Mouse (Mus musculus): ENCODE data around the gene Fgfr1op2. TPM values are rescaled to one million over a fixed set of nuclear protein-coding genes. Genes with fewer than 3 reads are reported as not detected.

The Fgfr1op2 gene
- polyA plus RNA-seq, 1 experiment from 2014 or later: 83.7 TPM

DNA sequence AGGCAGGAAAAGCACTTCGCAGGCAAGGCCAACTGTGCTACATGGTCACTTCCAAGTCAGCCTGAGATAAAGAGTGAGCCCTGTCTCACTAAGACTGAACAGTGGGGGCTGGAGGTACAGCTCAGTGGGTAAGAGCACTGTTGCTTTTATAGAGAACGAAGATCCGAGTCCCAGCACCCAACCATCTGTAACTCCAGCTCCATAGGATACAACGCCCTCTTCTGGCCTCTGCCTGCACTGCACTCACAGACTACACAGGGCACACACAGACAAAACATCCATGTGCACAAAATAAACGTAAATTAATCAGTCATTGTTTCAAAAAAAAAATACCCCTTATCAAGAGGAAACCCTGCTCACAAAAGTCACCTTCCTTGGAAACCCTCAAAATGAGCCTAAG is 36.9 kb downstream of the Fgfr1op2 start:
- no peak overlapping the region for H3K4me3 ChIP-seq (ENCODE audit: low read depth, low read length)
- peaks cover 54% of the 10 kb centered on the region for H3K36me3 ChIP-seq (ENCODE audit: control insufficient read depth, insufficient read depth)
- H3K9ac ChIP-seq (ENCODE audit: low read depth, low read length): no peak overlapping the region
- H3K4me2 ChIP-seq (ENCODE audit: low read depth, low read length): no peak overlapping the region; the same call in 1 of the 2 replicates
- WGBS (ENCODE audit: insufficient replicate concordance): 85% methylated on average over 5 of the region's 5 CpGs
- H3K9me3 ChIP-seq (replicated peaks; ENCODE audit: control insufficient read depth, low read length): no peaks in the 10 kb centered on the region
- peaks cover 52% of the 10 kb centered on the region for H3K4me1 ChIP-seq (ENCODE audit: control insufficient read depth, low read depth, low read length)
- no peaks in the 10 kb centered on the region for H3K27me3 ChIP-seq (ENCODE audit: control insufficient read depth, insufficient read depth, low read depth, low read length)
- H3K27ac ChIP-seq (ENCODE audit: low read length): peak overlapping the region; percentile 51
- ATAC-seq (ENCODE audit: low read depth): no peak

DNA sequence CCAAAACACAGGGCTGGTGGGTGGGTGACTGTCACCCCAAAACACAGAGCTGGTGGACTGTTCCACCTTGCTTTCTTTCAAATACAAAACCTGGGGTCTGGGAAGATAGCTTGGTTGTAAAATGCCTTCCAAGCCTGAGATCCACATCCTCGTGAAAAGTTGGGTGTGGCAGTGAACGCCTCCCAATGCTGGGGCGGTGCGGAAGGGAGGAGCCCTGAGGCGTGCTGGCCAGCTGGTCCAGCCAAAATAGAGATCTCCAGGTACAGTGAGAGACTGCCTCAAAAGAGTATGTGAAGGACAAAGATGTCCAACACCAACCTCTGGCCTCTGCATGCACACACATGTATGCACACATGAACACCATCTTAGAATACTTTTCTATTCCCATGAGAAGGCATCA is 37.5 kb downstream of the Fgfr1op2 start:
- WGBS (ENCODE audit: insufficient replicate concordance): 54% methylated on average over 5 of the region's 5 CpGs
- H3K27me3 ChIP-seq (ENCODE audit: control insufficient read depth, insufficient read depth, low read depth, low read length): no peaks in the 10 kb centered on the region
- H3K4me2 ChIP-seq (ENCODE audit: low read depth, low read length): peak overlapping the region; percentile 41
- no peak overlapping the region for H3K4me3 ChIP-seq (ENCODE audit: low read depth, low read length)
- H3K27ac ChIP-seq (ENCODE audit: low read length): peak overlapping the region; percentile 51
- peaks cover 51% of the 10 kb centered on the region for H3K4me1 ChIP-seq (ENCODE audit: control insufficient read depth, low read depth, low read length)
- no peaks in the 10 kb centered on the region for H3K9me3 ChIP-seq (replicated peaks; ENCODE audit: control insufficient read depth, low read length)
- no peak overlapping the region for H3K9ac ChIP-seq (ENCODE audit: low read depth, low read length)
- peaks cover 52% of the 10 kb centered on the region for H3K36me3 ChIP-seq (ENCODE audit: control insufficient read depth, insufficient read depth)
- peak; percentile 74 for ATAC-seq (ENCODE audit: low read depth)

DNA sequence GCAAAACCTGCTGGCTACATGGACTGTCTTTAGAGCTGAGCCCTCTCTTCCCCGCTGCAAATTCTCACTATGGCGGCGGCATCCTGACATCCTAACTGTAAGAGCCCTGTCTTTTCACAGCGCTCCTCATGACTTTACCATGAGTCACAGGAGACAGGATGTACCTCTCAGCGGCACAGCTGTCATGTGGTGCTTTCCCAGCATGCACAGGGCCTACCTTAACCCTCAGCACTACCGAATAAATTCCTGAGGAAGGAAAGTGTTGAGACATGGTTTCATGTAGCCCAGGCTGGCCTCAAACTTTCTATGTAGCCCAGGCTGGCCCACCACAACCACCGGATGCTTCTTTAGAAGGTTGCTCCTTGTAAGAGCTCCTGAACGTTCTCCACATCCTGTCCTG is 38.9 kb downstream of the Fgfr1op2 start:
- Histone ChIP-seq H3K9ac (ENCODE audit: low read depth, low read length) (no peak overlapping the region), H3K4me1 (ENCODE audit: control insufficient read depth, low read depth, low read length) (peaks cover 37% of the 10 kb centered on the region), H3K27ac (ENCODE audit: low read length) (no peak overlapping the region), H3K9me3 (replicated peaks; ENCODE audit: control insufficient read depth, low read length) (no peaks in the 10 kb centered on the region), H3K4me3 (ENCODE audit: low read depth, low read length) (no peak overlapping the region), H3K27me3 (ENCODE audit: control insufficient read depth, insufficient read depth, low read depth, low read length) (no peaks in the 10 kb centered on the region), H3K4me2 (ENCODE audit: low read depth, low read length) (no peak overlapping the region), H3K36me3 (ENCODE audit: control insufficient read depth, insufficient read depth) (peaks cover 53% of the 10 kb centered on the region)
- 88% methylated on average over 8 of the region's 8 CpGs for WGBS (ENCODE audit: insufficient replicate concordance)
- no peak for ATAC-seq (ENCODE audit: low read depth)

DNA sequence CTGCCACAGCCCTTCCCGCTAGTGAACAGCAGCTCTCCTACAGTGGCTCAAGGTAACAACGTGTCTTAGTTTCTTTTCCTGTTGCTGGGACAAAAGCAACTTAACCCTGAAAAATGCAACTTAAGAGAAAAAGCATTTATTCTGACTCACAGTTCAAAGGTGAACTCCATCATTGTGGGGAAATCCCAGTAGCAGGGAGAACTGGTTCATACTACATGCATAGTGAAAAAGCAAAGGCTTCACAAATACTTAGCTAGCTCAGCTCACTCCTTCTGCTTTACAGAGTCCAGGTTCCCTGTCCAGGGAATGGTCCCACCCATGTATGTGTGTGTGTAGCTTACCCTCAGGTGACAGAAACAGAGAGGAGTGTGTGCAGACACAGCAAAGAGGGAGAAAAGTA is 39.7 kb downstream of the Fgfr1op2 start:
- H3K27me3 ChIP-seq (ENCODE audit: control insufficient read depth, insufficient read depth, low read depth, low read length): no peaks in the 10 kb centered on the region
- H3K36me3 ChIP-seq (ENCODE audit: control insufficient read depth, insufficient read depth): peaks cover 55% of the 10 kb centered on the region
- no peaks in the 10 kb centered on the region for H3K9me3 ChIP-seq (replicated peaks; ENCODE audit: control insufficient read depth, low read length)
- peaks cover 35% of the 10 kb centered on the region for H3K4me1 ChIP-seq (ENCODE audit: control insufficient read depth, low read depth, low read length)
- no peak overlapping the region for H3K27ac ChIP-seq (ENCODE audit: low read length)
- 87% methylated on average over 2 of the region's 2 CpGs for WGBS (ENCODE audit: insufficient replicate concordance)
- no peak overlapping the region for H3K4me2 ChIP-seq (ENCODE audit: low read depth, low read length)
- no peak overlapping the region for H3K9ac ChIP-seq (ENCODE audit: low read depth, low read length)
- ATAC-seq (ENCODE audit: low read depth): no peak
- no peak overlapping the region for H3K4me3 ChIP-seq (ENCODE audit: low read depth, low read length)

DNA sequence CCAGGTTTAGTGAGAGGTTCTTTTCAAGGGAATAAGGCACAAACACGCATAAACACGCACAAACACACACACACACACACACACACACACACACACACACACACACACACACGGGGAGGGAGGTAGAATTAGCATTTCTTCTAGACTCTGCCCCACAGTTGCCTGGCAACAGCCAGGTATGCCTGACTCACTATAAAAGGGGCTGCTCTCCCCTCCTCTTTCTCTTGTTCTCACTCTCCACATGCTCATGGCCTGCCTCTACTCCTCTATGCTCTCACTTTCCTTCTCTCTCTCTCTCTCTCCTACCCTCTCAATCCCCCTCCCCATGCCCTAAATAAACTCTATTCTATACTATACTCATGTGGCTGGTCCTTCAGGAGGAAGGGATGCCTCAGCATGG is 51.1 kb downstream of the Fgfr1op2 start:
- H3K27me3 ChIP-seq (ENCODE audit: control insufficient read depth, insufficient read depth, low read depth, low read length): no peaks in the 10 kb centered on the region
- H3K4me1 ChIP-seq (ENCODE audit: control insufficient read depth, low read depth, low read length): peaks cover 40% of the 10 kb centered on the region
- no peak overlapping the region for H3K4me2 ChIP-seq (ENCODE audit: low read depth, low read length)
- H3K9me3 ChIP-seq (replicated peaks; ENCODE audit: control insufficient read depth, low read length): no peaks in the 10 kb centered on the region
- no peak overlapping the region for H3K9ac ChIP-seq (ENCODE audit: low read depth, low read length)
- H3K27ac ChIP-seq (ENCODE audit: low read length): 0 out of 2 replicates have a peak overlapping the region, but pooled peaks have one; percentile 18
- ATAC-seq (ENCODE audit: low read depth): no peak
- no peak overlapping the region for H3K4me3 ChIP-seq (ENCODE audit: low read depth, low read length)
- 69% methylated on average over 3 of the region's 3 CpGs for WGBS (ENCODE audit: insufficient replicate concordance)
- peaks cover 9% of the 10 kb centered on the region for H3K36me3 ChIP-seq (ENCODE audit: control insufficient read depth, insufficient read depth)

DNA sequence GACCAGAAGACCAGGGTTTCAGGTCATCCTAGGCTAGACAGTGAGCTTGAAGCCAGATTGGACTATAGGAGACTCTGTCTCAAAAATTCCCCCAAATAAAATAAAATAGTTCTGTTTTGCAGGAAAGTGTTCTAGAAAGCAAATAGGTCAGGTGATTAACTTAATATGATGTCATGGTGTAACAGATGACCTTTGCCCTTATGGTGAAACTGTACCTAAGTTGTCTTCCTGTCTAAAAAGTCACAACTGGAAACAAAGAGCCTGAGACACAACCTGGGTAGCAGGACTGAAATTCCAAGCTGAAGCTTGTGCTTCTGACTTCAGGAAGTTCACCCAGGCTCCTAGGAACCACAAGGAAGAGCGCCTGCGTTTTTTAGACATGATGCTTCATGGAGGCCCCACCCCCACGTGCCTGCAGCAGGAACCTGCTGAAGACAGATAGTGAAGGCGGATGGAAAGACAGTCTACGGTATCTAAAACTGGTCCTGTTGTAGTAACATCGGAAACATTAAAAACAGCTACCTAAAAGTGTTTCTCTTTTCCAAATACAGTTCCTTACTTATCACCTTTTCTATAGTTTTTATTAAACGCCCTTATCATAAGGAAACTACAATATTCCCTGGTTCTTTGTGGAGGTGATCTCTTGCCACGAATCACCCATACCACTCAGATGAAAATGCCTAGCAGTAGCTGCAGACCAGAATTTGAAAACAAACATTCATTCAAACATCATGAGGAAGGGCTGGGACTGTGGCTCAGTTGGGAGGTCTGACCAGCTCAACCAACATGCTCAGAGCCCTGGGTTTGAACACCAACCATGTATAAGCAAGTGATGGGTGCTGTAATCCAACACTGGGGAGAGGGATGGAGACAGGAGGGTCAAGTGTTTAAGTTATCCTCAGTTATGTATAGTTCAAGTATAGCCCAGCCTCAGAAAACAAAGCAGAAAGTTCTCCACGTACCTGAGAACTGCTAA is 53.1 kb downstream of the Fgfr1op2 start:
- Histone ChIP-seq H3K4me1 (ENCODE audit: control insufficient read depth, low read depth, low read length) (peaks cover 47% of the 10 kb centered on the region), H3K27ac (ENCODE audit: low read length) (peak overlapping the region; percentile 90), H3K27me3 (ENCODE audit: control insufficient read depth, insufficient read depth, low read depth, low read length) (no peaks in the 10 kb centered on the region), H3K9me3 (replicated peaks; ENCODE audit: control insufficient read depth, low read length) (no peaks in the 10 kb centered on the region), H3K4me3 (ENCODE audit: low read depth, low read length) (peak overlapping the region; percentile 18), H3K4me2 (ENCODE audit: low read depth, low read length) (peak overlapping the region; percentile 87), H3K9ac (ENCODE audit: low read depth, low read length) (peak overlapping the region; percentile 38), H3K36me3 (ENCODE audit: control insufficient read depth, insufficient read depth) (no peaks in the 10 kb centered on the region)
- peak; percentile 74 for ATAC-seq (ENCODE audit: low read depth)
- 27% methylated on average over 9 of the region's 9 CpGs for WGBS (ENCODE audit: insufficient replicate concordance)

DNA sequence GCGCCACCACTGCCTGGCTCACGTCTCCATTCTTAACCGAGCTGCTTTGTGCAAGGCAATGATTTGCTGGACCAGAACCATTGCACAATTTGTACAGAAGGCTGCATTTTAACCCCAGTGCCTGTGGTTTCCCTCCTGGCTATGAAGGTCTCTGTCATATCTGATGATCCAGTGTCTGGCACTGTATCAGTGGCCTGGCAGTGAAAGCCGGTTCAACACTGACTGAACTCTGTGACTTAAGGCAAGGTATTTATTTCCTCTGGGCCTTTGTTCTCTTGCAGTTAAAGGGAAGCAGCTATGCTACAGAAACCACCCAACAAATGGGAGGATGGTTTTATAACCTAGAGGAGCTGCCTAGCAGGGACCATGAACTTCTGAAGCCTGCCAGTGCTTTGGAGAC is 54.0 kb downstream of the Fgfr1op2 start:
- Histone ChIP-seq H3K27ac (ENCODE audit: low read length) (peak overlapping the region; percentile 90), H3K9ac (ENCODE audit: low read depth, low read length) (peak overlapping the region; percentile 38), H3K36me3 (ENCODE audit: control insufficient read depth, insufficient read depth) (no peaks in the 10 kb centered on the region), H3K9me3 (replicated peaks; ENCODE audit: control insufficient read depth, low read length) (no peaks in the 10 kb centered on the region), H3K4me3 (ENCODE audit: low read depth, low read length) (no peak overlapping the region), H3K4me2 (ENCODE audit: low read depth, low read length) (peak overlapping the region; percentile 87), H3K4me1 (ENCODE audit: control insufficient read depth, low read depth, low read length) (peaks cover 48% of the 10 kb centered on the region), H3K27me3 (ENCODE audit: control insufficient read depth, insufficient read depth, low read depth, low read length) (no peaks in the 10 kb centered on the region)
- 38% methylated on average over 4 of the region's 4 CpGs for WGBS (ENCODE audit: insufficient replicate concordance)
- no peak for ATAC-seq (ENCODE audit: low read depth)

DNA sequence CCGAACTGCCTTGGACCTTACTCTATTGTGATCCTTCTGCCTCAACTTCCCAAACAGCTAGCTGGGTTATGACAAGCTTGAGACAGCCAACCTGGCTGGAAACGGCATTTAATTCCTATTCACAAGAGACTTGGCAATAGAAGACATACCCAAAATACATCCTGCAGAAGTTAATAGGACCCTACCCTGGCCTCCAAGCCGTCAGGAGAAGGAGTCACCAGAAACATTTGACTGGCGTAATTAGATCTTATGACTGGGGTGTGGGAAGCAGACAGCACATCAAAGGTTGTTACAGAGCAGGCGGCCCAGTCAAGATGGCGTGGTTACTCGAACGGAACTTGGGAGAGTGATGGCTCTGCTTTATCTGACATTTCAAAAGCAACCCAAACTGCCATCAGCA is 54.8 kb downstream of the Fgfr1op2 start:
- Histone ChIP-seq H3K27ac (ENCODE audit: low read length) (peak overlapping the region; percentile 90), H3K4me2 (ENCODE audit: low read depth, low read length) (peak overlapping the region; percentile 87), H3K9ac (ENCODE audit: low read depth, low read length) (peak overlapping the region; percentile 49), H3K36me3 (ENCODE audit: control insufficient read depth, insufficient read depth) (no peaks in the 10 kb centered on the region), H3K4me1 (ENCODE audit: control insufficient read depth, low read depth, low read length) (peaks cover 48% of the 10 kb centered on the region), H3K4me3 (ENCODE audit: low read depth, low read length) (peak overlapping the region; percentile 22; the same call in 1 of the 2 replicates), H3K9me3 (replicated peaks; ENCODE audit: control insufficient read depth, low read length) (no peaks in the 10 kb centered on the region), H3K27me3 (ENCODE audit: control insufficient read depth, insufficient read depth, low read depth, low read length) (no peaks in the 10 kb centered on the region)
- 38% methylated on average over 8 of the region's 8 CpGs for WGBS (ENCODE audit: insufficient replicate concordance)
- ATAC-seq (ENCODE audit: low read depth): no peak

DNA sequence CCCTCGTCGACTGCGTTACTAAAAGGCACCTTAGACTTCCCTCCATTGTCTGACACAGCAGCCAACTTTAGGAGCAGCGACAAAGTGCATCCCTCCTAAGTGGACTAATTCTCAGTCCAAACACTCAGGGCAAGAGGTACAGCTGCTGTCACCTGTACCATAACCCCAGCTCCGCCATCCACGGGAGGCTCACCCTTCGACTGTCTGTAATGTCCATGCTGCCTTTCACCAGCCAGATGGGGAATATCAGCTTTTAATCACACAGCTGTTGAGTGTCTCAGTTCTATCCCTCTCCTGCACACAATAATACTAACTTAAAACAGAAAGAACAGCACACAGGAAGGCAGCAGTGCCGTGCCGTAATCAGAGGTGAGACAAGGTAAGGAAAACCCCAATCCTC is 55.4 kb downstream of the Fgfr1op2 start:
- peak overlapping the region; percentile 87 for H3K4me2 ChIP-seq (ENCODE audit: low read depth, low read length)
- H3K9ac ChIP-seq (ENCODE audit: low read depth, low read length): peak overlapping the region; percentile 36; the same call in 1 of the 2 replicates
- peaks cover 48% of the 10 kb centered on the region for H3K4me1 ChIP-seq (ENCODE audit: control insufficient read depth, low read depth, low read length)
- H3K4me3 ChIP-seq (ENCODE audit: low read depth, low read length): peak overlapping the region; percentile 15; the same call in 1 of the 2 replicates
- no peaks in the 10 kb centered on the region for H3K27me3 ChIP-seq (ENCODE audit: control insufficient read depth, insufficient read depth, low read depth, low read length)
- 66% methylated on average over 9 of the region's 9 CpGs for WGBS (ENCODE audit: insufficient replicate concordance)
- H3K27ac ChIP-seq (ENCODE audit: low read length): peak overlapping the region; percentile 88
- no peaks in the 10 kb centered on the region for H3K9me3 ChIP-seq (replicated peaks; ENCODE audit: control insufficient read depth, low read length)
- no peaks in the 10 kb centered on the region for H3K36me3 ChIP-seq (ENCODE audit: control insufficient read depth, insufficient read depth)
- no peak for ATAC-seq (ENCODE audit: low read depth)

Data from liver, embryonic 16.5 days (tissue).